Mouse (Mus musculus) T-helper 17 cell (primary cell): ENCODE measurements around the gene Khdc4.

ENCODE experiments used
- in situ Hi-C, 2 experiments: fragments of 300-600 bp; cut with MboI, MseI; formaldehyde crosslinking; loops; 1 replicate in 1 of 2; 2 replicates in 1 of 2; pipeline ENCODE4 v1.15.1; 2025; ENCODE audit warnings: high pct_unique_total_duplicates in 2 of 2

Khdc4 gene

DNA sequence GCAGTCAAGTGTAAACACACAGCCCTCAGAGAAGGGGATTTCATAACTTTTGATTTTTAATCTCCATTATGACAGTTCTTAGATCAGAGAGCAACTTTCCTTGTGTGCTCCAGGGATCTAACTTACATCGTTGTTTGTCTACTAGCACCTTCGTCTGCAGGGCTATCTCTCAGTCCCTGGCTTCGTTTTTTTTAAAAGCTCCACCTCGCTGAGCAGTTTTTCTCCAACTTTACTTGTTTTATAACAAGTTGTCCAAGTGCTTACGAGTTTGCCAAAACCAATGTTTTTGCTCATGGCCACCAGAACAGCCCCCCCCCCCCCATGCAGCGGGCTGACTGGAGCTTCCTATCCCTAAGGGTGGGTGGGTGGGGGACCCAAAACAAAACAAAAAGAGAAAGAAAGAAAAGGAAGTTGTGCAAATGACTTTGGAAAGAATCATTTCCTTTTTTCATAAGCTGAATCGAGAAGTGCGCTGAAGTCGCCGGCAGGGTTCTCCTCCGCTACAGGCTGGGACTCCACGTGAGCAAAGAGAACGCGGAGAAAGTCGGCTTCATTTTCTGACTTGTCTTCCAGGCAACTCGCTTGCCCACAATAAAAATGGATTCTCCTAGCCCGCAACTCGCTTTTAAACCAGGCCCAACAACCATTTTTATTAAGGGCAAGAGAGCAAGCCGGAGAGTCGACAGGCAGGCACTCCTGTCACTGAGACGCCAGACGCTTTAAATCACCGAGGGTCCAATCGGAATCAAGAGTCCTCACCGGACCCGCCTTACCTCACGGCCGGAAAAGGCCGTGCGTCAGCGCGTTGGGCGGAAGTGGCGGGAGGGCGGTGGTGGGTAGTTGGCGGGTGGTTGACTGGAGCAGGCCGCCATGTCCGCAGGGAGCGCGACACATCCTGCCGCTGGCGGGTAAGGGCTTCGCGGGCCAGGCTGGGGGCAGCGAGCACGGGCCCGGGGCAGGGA lies at the start of gene Khdc4:
Gene Khdc4, plus strand, starts transcription at position 824 of the 962 bp plus-strand sequence.
- in situ Hi-C loops = loop anchor here in 1 of 2 experiments (25.0 kb wide), 1 partner anchor 1802 kb away; the partner anchor contains the start of genes Ilf2 and Snapin

- in situ Hi-C loops = loop anchor here in 1 of 2 experiments (5.0 kb wide), 1 partner anchor 324 kb away; no protein-coding TSS in a partner anchor
Observed at GRCm38 (mm10) chr3:88636555-88636986, 49.0 kb upstream of the Khdc4 start.

GRCm38 (mm10) chr3:88637134-88637533 lies 48.5 kb upstream of the Khdc4 start:
- in situ Hi-C loops = loop anchor here in 1 of 2 experiments (5.0 kb wide), 1 partner anchor 325 kb away; no protein-coding TSS in a partner anchor

DNA sequence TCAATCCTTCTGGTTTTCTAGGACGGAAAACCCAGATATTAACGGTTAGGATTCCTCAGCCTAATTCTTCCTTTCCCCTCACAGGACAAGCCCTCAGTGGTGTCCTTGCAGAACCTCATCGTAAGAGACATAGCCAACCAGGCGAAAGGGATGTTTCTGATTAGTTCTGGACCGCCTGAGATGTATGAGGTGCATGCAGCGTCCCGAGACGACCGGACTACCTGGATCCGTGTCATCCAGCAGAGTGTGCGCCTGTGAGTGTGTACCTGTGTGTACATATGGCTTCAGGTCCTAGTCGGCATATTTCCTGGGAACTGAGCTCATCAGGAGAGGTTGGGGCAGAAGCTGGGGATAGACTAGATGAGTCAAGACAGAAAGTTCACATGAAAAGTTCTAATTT lies 46.4 kb upstream of the Khdc4 start:
- in situ Hi-C loops = loop anchor here in 1 of 2 experiments (5.0 kb wide), 1 partner anchor 327 kb away; no protein-coding TSS in a partner anchor

- in situ Hi-C loops = loop anchor here (5.0 kb wide), 2 partner anchors 33 to 93 kb away; partner anchors contain the start of genes Arhgef2 (in 1 of the 2) and Rab25 (in 1 of the 2)
Observed at GRCm38 (mm10) chr3:88640676-88641075, 44.9 kb upstream of the Khdc4 start.

DNA sequence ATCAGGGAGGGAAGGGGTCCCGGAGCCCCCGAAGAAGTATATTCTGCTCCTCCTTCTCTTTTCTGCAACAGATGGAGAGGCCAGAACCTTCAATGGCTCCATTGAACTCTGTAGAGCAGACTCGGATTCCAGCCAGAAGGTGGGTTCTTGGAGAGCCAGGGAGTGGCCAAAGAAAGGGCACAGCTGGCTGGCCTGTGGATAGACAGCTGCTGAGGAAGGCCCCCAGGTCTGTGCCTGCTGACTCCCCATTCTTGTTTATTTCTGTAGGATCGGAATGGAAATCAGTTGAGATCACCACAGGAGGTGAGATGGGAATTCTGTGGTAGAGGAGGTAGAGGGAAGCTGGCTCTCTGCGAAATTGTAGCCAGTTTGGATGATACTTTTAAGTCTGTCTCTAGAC lies 42.5 kb upstream of the Khdc4 start:
- in situ Hi-C loops = loop anchor here (5.0 kb wide), 2 partner anchors 36 to 96 kb away; partner anchors contain the start of genes Arhgef2 (in 1 of the 2) and Rab25 (in 1 of the 2)

GRCm38 (mm10) chr3:88645937-88646336 lies 39.7 kb upstream of the Khdc4 start:
- in situ Hi-C loops = no loop called here

- in situ Hi-C loops = no loop called here
Observed at GRCm38 (mm10) chr3:88646426-88646995, 39.1 kb upstream of the Khdc4 start.

DNA sequence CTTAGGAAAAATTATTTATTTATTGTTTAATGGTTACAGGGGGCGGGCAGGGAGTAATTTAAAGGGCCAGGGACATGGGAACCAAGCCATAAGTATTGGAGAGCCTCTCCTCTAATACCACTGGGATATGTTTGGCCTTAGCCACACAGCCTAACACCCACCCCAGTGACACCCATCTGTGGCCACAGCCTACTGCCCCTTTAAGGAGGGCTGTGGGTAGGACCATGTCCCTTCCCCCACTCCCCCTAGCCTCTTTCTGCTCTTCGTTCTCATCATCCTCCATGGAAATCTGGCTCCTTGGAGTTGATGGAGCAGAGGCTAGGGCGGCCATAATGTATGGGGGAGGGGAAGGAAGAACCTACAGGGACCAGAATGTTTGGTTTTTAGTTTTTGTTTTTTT lies 38.5 kb upstream of the Khdc4 start:
- in situ Hi-C loops = no loop called here

DNA sequence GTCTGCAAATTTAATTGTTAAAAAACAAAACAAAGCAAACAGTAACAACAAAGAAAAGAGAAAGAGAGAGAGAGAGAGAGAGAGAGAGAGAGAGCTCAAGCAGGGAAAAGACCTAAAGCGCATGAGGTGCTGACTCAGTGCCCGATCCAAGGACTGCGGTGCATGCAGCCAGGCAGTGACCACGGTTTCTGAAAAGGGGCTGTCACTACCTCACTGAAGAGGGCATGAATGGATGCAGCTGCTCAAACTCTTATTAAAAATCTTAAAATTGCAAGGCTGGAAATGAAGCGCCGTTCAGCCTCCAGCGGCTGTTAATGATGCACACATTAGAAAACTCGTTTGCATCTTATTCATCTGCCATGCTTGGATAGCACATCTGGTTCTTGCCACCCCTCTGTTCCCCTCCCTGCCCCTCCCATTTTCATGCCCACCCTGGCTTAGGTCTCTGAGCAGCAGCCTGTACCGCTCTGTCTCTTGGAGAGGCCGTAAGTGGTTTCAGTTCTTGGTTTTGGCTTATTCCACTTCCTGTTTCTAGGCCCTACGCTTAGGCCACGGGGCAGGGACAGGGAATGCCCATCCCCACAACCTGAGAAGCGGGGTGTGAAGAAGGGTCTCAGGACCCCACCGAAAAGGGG lies 37.7 kb upstream of the Khdc4 start:
- in situ Hi-C loops = no loop called here

GRCm38 (mm10) chr3:88648452-88649168 lies 37.0 kb upstream of the Khdc4 start:
- in situ Hi-C loops = no loop called here

GRCm38 (mm10) chr3:88649186-88649585 lies 36.4 kb upstream of the Khdc4 start:
- in situ Hi-C loops = no loop called here

GRCm38 (mm10) chr3:88649967-88650366 lies 35.6 kb upstream of the Khdc4 start:
- in situ Hi-C loops = no loop called here

GRCm38 (mm10) chr3:88650713-88651504 lies 34.7 kb upstream of the Khdc4 start:
- in situ Hi-C loops = no loop called here

- in situ Hi-C loops = no loop called here
Observed at GRCm38 (mm10) chr3:88651669-88652618, 33.7 kb upstream of the Khdc4 start.

GRCm38 (mm10) chr3:88652846-88653515 lies 32.6 kb upstream of the Khdc4 start, which contains the start of gene Rxfp4:
TSS of gene Rxfp4 (minus strand) at chr3:88653142.
- in situ Hi-C loops = no loop called here

GRCm38 (mm10) chr3:88653516-88654370 lies 31.9 kb upstream of the Khdc4 start:
- in situ Hi-C loops = no loop called here
